Mouse (Mus musculus) megakaryocyte, embryonic 14.5 days (primary cell): ENCODE results near the gene She. TPM values are rescaled to one million over a fixed set of nuclear protein-coding genes. Genes with fewer than 3 reads are reported as not detected.

Experiments
- H3K27me3 ChIP-seq: replicated peaks from 2 replicates; pipeline ENCODE3; 2012; ENCODE audit warnings: inconsistent platforms
- H3K36me3 ChIP-seq: replicated peaks from 2 replicates; pipeline ENCODE3; 2012; ENCODE audit warnings: low read length, inconsistent platforms, mixed read lengths
- H3K4me1 ChIP-seq: 2 replicates; pipeline ENCODE4 v1.6.1; 2012; ENCODE audit warnings: inconsistent platforms
- H3K4me3 ChIP-seq: replicated peaks from 2 replicates; pipeline ENCODE3; 2012; ENCODE audit warnings: moderate library complexity, mild to moderate bottlenecking, inconsistent platforms
- H3K9me3 ChIP-seq: 2 replicates; pipeline ENCODE4 v1.6.1; 2012; ENCODE audit warnings: inconsistent platforms
- FLI1 ChIP-seq: IDR thresholded peaks from 2 replicates; pipeline ENCODE4 v1.6.1; 2012; ENCODE audit warnings: low read length, inconsistent platforms, mixed read lengths
- GATA1 ChIP-seq: IDR thresholded peaks from 3 replicates; pipeline ENCODE4 v1.6.1; 2012; ENCODE audit warnings: mixed read lengths, low read length, inconsistent platforms, borderline replicate concordance
- polyA plus RNA-seq: library from polyadenylated mRNA; stranded (reverse); fragments of >175 nt; gene quantifications from 2 replicates; pipeline ENCODE4 v1.2.3, GENCODE M21; 2012; ENCODE audit warnings: low replicate concordance; ENCODE audit not compliant: insufficient read depth

Gene She
- polyA plus RNA-seq, 1 experiment, result not detected

DNA sequence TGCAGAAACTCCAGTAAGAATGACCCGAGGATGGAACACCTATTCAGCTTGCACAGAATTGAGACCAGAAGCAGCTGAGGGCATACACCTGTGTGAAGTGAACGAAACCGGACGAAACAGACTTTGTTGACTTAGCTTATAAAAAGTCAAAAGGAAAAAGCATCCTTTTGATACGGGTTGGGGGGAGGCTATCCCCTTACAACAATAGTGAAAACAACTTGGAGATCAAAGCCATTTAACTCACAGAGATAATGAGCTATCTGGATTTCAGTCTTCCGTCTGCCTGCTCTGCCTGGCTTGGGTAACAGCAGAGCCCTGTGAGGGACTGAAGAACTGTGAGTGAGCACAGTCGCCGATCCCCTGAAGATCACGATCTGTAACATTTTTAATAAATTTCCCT is 37.8 kb downstream of the She start:
- Histone ChIP-seq H3K9me3 (peaks cover 14% of the 10 kb centered on the region), H3K4me1 (peaks cover 36% of the 10 kb centered on the region), H3K27me3 (peaks cover 57% of the 10 kb centered on the region), H3K4me3 (no peak overlapping the region), H3K36me3 (peaks cover 34% of the 10 kb centered on the region)
- TF ChIP-seq FLI1 (no peak), GATA1 (no peak)

DNA sequence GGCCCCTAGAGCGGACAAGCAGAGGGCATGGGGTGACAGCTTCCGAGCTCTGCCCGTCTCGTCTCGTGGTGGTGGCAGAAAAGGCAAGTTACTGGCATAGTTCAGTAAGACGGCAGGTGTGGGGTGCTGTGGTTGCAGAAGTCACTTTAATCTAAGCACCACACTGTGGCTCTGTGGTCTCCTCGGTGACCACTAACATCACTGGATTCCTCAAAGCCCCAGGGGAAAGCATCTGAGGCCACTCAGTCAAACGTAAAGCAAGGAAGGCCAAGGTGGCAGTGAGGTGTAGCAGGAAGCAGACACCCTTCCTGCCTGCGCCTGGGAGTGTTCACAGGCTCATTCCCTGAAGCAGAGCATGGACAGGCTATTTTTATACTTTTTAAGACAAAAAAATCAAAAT is 38.4 kb downstream of the She start:
- Histone ChIP-seq H3K4me1 (peaks cover 33% of the 10 kb centered on the region), H3K36me3 (peaks cover 40% of the 10 kb centered on the region), H3K4me3 (no peak overlapping the region), H3K27me3 (peaks cover 62% of the 10 kb centered on the region), H3K9me3 (peaks cover 20% of the 10 kb centered on the region)
- TF ChIP-seq GATA1 (no peak), FLI1 (no peak)

DNA sequence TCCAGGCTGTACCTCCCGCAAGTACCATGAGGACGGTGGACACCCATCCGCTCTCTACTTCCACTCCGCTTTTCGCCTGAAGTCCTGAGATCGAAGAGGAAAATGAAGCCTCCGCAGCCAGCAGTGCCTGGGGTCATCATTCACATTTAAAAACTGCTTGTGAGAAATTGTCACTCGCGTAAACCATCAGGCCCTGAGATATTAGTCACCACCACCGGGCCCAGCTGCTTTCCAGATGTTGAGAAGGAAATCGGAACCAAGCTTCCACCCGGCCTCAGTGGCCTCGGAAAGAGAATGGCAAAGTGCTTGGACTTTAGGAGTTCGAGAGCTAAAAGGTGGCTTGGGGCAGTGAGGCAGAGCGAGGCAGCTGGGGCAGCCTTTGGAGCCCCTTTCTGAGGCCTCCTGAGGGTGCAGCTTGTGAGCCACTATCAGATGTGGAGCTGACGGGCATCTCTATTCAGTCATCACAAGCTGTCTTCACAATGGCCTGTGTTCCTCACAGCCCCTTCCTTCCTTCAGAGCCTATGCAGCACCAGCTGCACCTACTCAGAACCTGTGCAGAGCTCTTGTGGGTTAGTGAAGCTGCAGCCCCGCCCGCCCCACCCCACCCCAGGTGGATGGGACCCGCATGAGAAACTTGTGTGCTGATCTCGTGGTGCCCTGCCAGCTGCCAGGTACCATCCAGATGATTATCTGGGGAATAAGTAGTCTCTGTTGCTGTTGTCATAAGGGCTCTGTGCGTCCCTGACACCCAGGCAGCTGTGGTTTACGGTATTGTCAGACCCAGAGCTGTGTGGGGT is 39.5 kb downstream of the She start:
- TF ChIP-seq GATA1 (no peak), FLI1 (no peak)
- peaks cover 22% of the 10 kb centered on the region for H3K9me3 ChIP-seq
- peaks cover 47% of the 10 kb centered on the region for H3K36me3 ChIP-seq
- H3K4me3 ChIP-seq, result no peak overlapping the region
- H3K27me3 ChIP-seq, result peaks cover 59% of the 10 kb centered on the region
- H3K4me1 ChIP-seq, result peaks cover 28% of the 10 kb centered on the region

DNA sequence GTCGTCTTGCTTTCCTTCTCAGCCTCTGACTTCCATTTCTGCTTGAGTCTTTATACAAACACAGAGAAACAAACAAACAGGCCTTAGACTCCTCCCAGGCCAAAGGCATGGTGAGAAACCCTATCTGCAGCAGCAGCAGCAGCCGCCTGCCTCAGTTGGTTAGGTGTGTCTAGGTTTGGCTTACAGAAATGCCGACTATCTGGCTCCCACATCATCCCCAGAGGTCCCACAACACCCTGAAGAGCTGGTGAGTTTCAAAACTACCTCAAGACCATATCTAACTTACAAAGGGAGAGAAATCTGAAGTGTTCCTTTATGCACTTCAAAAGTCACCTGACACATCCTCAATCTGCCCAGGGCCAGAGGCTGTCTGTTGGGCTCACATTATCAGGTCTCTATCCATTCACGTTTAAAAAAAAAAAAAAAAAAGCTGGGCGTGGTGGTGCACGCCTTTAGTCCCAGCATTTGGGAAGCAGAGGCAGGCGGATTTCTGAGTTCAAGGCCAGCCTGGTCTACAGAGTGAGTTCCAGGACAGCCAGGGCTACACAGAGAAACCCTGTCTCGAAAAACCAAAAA is 40.3 kb downstream of the She start:
- TF ChIP-seq FLI1 (no peak), GATA1 (no peak)

DNA sequence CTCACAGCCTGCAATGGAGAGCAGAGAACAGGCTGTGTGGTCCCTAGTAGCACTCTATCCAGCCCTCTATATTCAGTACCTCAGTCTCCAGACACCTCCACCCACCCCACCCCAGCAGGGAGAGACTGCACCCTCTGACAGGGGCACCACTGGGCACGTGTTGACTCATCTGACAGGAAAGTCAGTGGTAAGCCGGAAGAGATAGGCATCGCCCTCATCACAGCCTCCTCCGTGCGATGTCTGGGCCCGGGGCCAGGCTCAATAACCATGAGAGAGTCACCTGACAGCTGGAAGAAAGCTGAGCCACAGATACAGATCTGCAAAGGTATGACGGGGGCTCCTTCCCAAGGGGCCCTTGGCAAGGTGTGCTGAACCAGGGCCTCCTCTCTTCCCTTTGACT is 41.0 kb downstream of the She start:
- H3K36me3 ChIP-seq, result peaks cover 60% of the 10 kb centered on the region
- H3K9me3 ChIP-seq, result peaks cover 22% of the 10 kb centered on the region
- H3K27me3 ChIP-seq, result peaks cover 64% of the 10 kb centered on the region
- peaks cover 40% of the 10 kb centered on the region for H3K4me1 ChIP-seq
- TF ChIP-seq FLI1 (no peak), GATA1 (no peak)
- peak overlapping the region; percentile 14 for H3K4me3 ChIP-seq

More for the DNA sequence above, 40.3 kb downstream of the She start:
- Histone ChIP-seq H3K4me3 (no peak overlapping the region), H3K27me3 (peaks cover 61% of the 10 kb centered on the region), H3K9me3 (peaks cover 22% of the 10 kb centered on the region), H3K4me1 (peaks cover 35% of the 10 kb centered on the region), H3K36me3 (peaks cover 52% of the 10 kb centered on the region)

DNA sequence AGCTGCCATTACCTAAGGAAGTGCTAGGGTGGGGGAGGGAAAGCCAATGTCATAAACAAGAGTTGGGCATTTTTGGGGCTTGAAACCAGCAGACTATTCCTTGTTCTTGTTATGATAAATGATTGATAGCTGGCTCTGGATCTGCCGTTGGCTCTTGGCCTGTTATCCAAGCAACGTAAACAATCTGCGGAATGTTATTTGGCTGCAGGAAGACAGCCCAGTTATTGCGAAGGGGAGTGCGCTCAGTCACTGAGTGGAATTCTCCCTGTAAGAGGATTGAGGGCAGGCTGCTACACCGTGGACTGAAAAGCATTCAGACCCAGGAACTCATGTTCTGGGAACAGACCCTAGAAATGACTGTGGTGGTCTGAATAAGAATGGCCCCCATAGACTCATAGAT is 41.5 kb downstream of the She start:
- no peak for TF ChIP-seq GATA1
- TF ChIP-seq FLI1, result no peak
- peaks cover 65% of the 10 kb centered on the region for H3K36me3 ChIP-seq
- H3K4me3 ChIP-seq, result no peak overlapping the region
- peaks cover 66% of the 10 kb centered on the region for H3K27me3 ChIP-seq
- peaks cover 43% of the 10 kb centered on the region for H3K4me1 ChIP-seq
- H3K9me3 ChIP-seq, result peaks cover 22% of the 10 kb centered on the region

DNA sequence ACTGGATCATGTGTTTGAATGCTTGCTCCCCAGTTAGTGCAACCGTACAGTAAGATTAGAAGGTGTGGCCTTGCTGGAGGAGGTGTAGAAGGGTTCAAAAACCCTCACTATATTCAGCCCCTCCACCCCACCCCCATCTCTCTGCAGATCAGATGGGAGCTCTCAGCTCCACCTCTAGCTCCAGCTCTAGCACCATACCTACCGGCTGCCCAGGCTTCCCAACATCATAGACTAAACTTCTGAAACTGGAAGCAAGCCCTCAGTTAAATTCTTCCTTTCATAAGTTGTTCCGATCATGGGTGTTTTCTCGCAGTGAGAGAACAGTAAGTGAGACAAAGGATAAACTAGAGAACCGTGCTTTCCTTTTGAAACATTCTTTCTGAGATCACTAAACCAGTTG is 42.9 kb downstream of the She start:
- peaks cover 76% of the 10 kb centered on the region for H3K36me3 ChIP-seq
- no peak overlapping the region for H3K4me3 ChIP-seq
- peaks cover 69% of the 10 kb centered on the region for H3K27me3 ChIP-seq
- no peak for TF ChIP-seq FLI1
- H3K4me1 ChIP-seq, result peaks cover 43% of the 10 kb centered on the region
- peaks cover 22% of the 10 kb centered on the region for H3K9me3 ChIP-seq

DNA sequence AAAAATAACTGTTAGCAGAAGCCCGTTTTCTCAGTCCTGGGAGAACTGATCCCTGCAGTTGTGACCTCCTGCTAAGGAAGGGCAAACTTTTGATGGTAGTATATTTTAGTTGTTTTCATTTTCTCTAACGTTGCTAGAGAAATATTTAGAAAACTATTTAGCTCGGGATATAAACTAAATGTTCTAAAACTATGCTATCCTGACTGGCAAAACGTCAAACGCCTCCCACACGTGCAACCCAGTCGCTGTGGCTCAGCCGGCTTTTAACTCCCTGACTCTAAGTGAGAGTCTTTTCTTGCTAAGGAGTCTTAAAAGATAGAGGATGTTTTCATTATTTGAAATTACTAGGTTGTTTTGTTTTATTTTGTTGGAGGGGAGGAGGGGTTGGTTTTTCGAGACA is 43.9 kb downstream of the She start:
- Histone ChIP-seq H3K9me3 (peaks cover 22% of the 10 kb centered on the region), H3K4me1 (peaks cover 39% of the 10 kb centered on the region), H3K4me3 (no peak overlapping the region), H3K36me3 (peaks cover 76% of the 10 kb centered on the region), H3K27me3 (peaks cover 64% of the 10 kb centered on the region)
- no peak for TF ChIP-seq GATA1
- TF ChIP-seq FLI1, result no peak

DNA sequence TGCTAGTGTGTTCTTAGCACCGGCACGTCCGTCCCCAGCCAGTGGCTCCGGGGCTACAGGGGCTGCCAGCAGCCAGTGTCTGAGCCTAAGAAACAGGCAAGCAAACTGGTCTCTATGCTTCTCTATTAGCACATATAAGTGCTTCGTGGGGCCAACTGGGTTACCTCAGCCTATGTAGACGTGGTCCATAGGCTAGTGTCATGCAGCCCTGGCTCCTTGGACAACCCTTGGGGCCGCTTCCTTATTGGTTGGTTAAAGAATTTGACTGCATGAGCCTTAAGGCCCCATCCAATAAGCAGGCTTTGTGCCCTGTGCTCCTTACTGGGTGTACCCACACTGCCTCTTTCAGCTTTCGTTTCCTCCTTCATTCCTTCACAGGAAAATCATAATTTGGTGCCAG is 44.6 kb downstream of the She start:
- H3K4me1 ChIP-seq, result peaks cover 39% of the 10 kb centered on the region
- peaks cover 60% of the 10 kb centered on the region for H3K27me3 ChIP-seq
- no peak for TF ChIP-seq GATA1
- H3K4me3 ChIP-seq, result no peak overlapping the region
- H3K9me3 ChIP-seq, result peaks cover 22% of the 10 kb centered on the region
- H3K36me3 ChIP-seq, result peaks cover 76% of the 10 kb centered on the region

DNA sequence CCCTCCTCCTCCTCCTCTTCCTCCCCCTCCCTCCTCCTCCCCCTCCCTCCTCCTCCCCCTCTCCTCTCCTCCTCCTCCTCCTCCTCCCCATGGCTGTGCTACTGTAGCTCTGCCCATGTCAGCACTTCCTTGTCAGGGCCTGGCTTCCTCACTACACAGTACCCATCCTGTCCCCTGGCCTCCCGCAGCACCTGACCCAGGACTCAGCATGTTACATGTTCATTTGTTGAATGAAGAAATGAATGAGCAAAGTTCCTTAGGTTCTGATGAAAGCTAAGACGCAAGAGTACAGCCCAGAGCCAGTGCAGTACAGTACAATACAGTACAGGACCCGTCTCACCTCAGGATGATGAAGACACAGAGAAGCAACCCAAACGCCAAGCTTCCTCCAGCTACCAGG is 45.3 kb downstream of the She start:
- H3K36me3 ChIP-seq, result peaks cover 76% of the 10 kb centered on the region
- no peak overlapping the region for H3K4me3 ChIP-seq
- peaks cover 22% of the 10 kb centered on the region for H3K9me3 ChIP-seq
- H3K4me1 ChIP-seq, result peaks cover 35% of the 10 kb centered on the region
- no peak for TF ChIP-seq GATA1
- no peak for TF ChIP-seq FLI1
- H3K27me3 ChIP-seq, result peaks cover 53% of the 10 kb centered on the region
